Mouse (Mus musculus): ENCODE measurements at regions not wholly inside any gene's neighbourhood (a gene's known extent, or its start where the extent isn't known, plus 50 kb on each side); places are given as distances from the start of the nearest gene placed in this dataset.
"Not testable (repeated sequence)": the region's sequence is repeated elsewhere in the genome, so short reads cannot be mapped to it uniquely, and the experiment has no call there.

- DNase-seq (ENCODE audit: low read depth in 1 of 2, low spot score in 2 of 2), result no peak
Measured at GRCm38 (mm10) chr2:75781781-75782211, 50.2 kb upstream of the Agps start.

GRCm38 (mm10) chr2:75781078-75781477 lies 50.9 kb upstream of the Agps start:
- no peak for DNase-seq (ENCODE audit: low read depth in 1 of 2, low spot score in 2 of 2)

GRCm38 (mm10) chr2:75778628-75779027 lies 53.3 kb upstream of the Agps start:
- DNase-seq (ENCODE audit: low read depth in 1 of 2, low spot score in 2 of 2), result not testable (repeated sequence)

GRCm38 (mm10) chr2:75777040-75777451 lies 54.9 kb upstream of the Agps start:
- peak in 1 of 2 experiments; percentile 31 for DNase-seq (ENCODE audit: low read depth in 1 of 2, low spot score in 2 of 2)

GRCm38 (mm10) chr2:75776533-75776932 lies 55.4 kb upstream of the Agps start:
- DNase-seq (ENCODE audit: low read depth in 1 of 2, low spot score in 2 of 2), result no peak

- DNase-seq (ENCODE audit: low read depth in 1 of 2, low spot score in 2 of 2), result peak in 1 of 2 experiments; percentile 28
Measured at GRCm38 (mm10) chr2:75775217-75775616, 56.8 kb upstream of the Agps start.

- no peak for DNase-seq (ENCODE audit: low read depth in 1 of 2, low spot score in 2 of 2)
Measured at GRCm38 (mm10) chr2:75773431-75773830, 58.5 kb upstream of the Agps start.

- DNase-seq (ENCODE audit: low read depth in 1 of 2, low spot score in 2 of 2), result no peak
Measured at GRCm38 (mm10) chr2:75772251-75772956, 59.6 kb upstream of the Agps start.

- DNase-seq (ENCODE audit: low read depth in 1 of 2, low spot score in 2 of 2), result no peak
Measured at GRCm38 (mm10) chr2:75770633-75771032, 61.3 kb upstream of the Agps start.

GRCm38 (mm10) chr2:75768559-75769304 lies 63.2 kb upstream of the Agps start:
- DNase-seq (ENCODE audit: low read depth in 1 of 2, low spot score in 2 of 2), result no peak

GRCm38 (mm10) chr2:75767871-75768558 lies 63.6 kb upstream of the Nfe2l2 start:
- DNase-seq (ENCODE audit: low read depth in 1 of 2, low spot score in 2 of 2), result no peak

GRCm38 (mm10) chr2:75765403-75765802 lies 61.0 kb upstream of the Nfe2l2 start:
- no peak for DNase-seq (ENCODE audit: low read depth in 1 of 2, low spot score in 2 of 2)

- DNase-seq (ENCODE audit: low read depth in 1 of 2, low spot score in 2 of 2), result peak; percentile 64 to 71
Measured at GRCm38 (mm10) chr2:75763252-75763651, 58.8 kb upstream of the Nfe2l2 start.

GRCm38 (mm10) chr2:75762030-75762429 lies 57.6 kb upstream of the Nfe2l2 start:
- no peak for DNase-seq (ENCODE audit: low read depth in 1 of 2, low spot score in 2 of 2)

GRCm38 (mm10) chr2:75761626-75762025 lies 57.2 kb upstream of the Nfe2l2 start:
- DNase-seq (ENCODE audit: low read depth in 1 of 2, low spot score in 2 of 2), result no peak

GRCm38 (mm10) chr2:75759196-75759885 lies 54.9 kb upstream of the Nfe2l2 start:
- DNase-seq (ENCODE audit: low read depth in 1 of 2, low spot score in 2 of 2), result no peak

GRCm38 (mm10) chr2:75758277-75758676 lies 53.8 kb upstream of the Nfe2l2 start:
- DNase-seq (ENCODE audit: low read depth in 1 of 2, low spot score in 2 of 2), result no peak

- DNase-seq (ENCODE audit: low read depth in 1 of 2, low spot score in 2 of 2), result no peak
Measured at GRCm38 (mm10) chr2:75756704-75757638, 52.5 kb upstream of the Nfe2l2 start.

GRCm38 (mm10) chr2:75754606-75755005 lies 50.2 kb upstream of the Nfe2l2 start:
- DNase-seq (ENCODE audit: low read depth in 1 of 2, low spot score in 2 of 2), result no peak

All from monocyte, adult 2 months (primary cell).